Mouse (Mus musculus): ENCODE results near the gene Rnf213. TPM values are rescaled to one million over a fixed set of nuclear protein-coding genes. Genes with fewer than 3 reads are reported as not detected.
A peak's percentile ranks its signal among the peaks of the same experiment; 100 is the strongest.

Gene Rnf213
- 1.0 and 1.1 TPM in 2 replicates for polyA plus RNA-seq (2015; fragmentation: Nextera tagmentation; extraction: Ambion mirVana)

DNA sequence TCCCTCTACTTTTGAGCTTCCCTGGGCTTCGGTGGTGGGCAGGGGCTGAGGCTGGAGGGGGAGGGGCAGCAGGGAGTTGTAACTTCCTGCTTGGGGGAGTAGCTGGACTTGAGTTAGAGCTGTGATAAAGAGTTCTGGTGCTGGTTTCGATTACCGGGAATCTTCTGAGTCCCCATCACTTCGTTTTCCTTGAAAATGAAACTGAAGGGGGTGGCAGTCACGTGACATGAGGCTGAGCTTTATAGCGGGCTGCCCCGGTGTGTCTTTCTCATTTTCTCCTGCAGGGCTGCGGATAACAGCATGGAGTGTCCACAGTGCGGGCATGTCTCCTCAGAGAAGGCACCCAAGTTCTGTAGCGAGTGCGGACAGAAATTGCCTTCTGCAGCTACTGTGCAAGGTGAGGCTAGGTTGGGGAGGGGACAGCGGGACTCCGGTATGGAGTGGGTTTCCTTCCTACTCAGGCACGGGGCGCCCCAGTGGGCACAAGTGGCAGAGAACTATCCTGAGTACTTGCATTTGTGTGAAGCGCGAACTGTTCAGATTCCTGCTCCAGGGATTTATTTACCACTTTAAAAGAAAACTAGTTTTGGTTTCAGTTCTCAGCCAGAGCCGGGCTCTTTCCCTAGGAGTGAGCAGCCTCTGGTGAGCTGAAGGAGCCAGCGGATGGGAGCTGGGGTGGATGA, at the start of gene Rnf213:
Rnf213 (plus strand) TSS at position 301 of the 683 bp plus-strand sequence.
- WGBS, result 3% methylated on average over 19 of the region's 19 CpGs
- peak within 1 kb of the TSS; percentile 69 for H3K4me2 ChIP-seq (ENCODE audit: low read length)
- ATAC-seq, result no peak
- no peak within 1 kb of the TSS for H3K27ac ChIP-seq (ENCODE audit: low read depth, low read length)
- H3K36me3 ChIP-seq (ENCODE audit: control insufficient read depth, insufficient read depth, low read length), result no peaks in the 10 kb centered on the region
- peaks cover 21% of the 10 kb centered on the region for H3K4me1 ChIP-seq (ENCODE audit: control insufficient read depth, insufficient read depth, low read depth, low read length)
- H3K9me3 ChIP-seq (ENCODE audit: control insufficient read depth, low read length), result no peaks in the 10 kb centered on the region
- peak within 1 kb of the TSS; percentile 48 for H3K9ac ChIP-seq (ENCODE audit: low read depth, low read length)
- peaks cover 56% of the 10 kb centered on the region for H3K27me3 ChIP-seq (replicated peaks; ENCODE audit: control insufficient read depth, insufficient read depth, low read length)
- H3K4me3 ChIP-seq (ENCODE audit: low read length), result peak within 1 kb of the TSS; percentile 45

DNA sequence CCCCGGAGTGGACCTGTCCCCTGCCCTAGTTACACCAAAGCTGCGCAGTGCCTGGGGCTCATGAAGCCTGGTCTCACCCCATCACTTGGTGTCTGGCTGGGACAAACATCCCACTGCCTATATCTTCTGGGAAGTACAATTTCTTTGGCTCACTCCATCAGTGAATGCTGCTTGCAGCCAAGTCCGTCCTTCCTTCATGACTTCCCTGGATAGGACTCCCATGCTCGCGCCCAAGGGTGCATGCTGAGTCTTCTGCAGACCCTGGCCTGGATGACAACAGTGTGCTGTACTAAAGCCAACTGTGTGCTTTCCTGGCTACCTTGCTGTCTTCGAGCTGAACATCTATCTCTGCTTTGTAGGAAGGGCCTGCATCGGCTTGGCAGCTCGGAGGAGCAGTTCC, 48.7 kb upstream of the Rnf213 start:
- Histone ChIP-seq H3K36me3 (ENCODE audit: control insufficient read depth, insufficient read depth, low read length) (no peaks in the 10 kb centered on the region), H3K4me1 (ENCODE audit: control insufficient read depth, insufficient read depth, low read depth, low read length) (no peaks in the 10 kb centered on the region), H3K27ac (ENCODE audit: low read depth, low read length) (no peak overlapping the region), H3K4me3 (ENCODE audit: low read length) (no peak overlapping the region), H3K9me3 (ENCODE audit: control insufficient read depth, low read length) (no peaks in the 10 kb centered on the region), H3K4me2 (ENCODE audit: low read length) (no peak overlapping the region), H3K27me3 (replicated peaks; ENCODE audit: control insufficient read depth, insufficient read depth, low read length) (no peaks in the 10 kb centered on the region), H3K9ac (ENCODE audit: low read depth, low read length) (no peak overlapping the region)
- no peak for ATAC-seq
- 84% methylated on average over 8 of the region's 8 CpGs for WGBS

DNA sequence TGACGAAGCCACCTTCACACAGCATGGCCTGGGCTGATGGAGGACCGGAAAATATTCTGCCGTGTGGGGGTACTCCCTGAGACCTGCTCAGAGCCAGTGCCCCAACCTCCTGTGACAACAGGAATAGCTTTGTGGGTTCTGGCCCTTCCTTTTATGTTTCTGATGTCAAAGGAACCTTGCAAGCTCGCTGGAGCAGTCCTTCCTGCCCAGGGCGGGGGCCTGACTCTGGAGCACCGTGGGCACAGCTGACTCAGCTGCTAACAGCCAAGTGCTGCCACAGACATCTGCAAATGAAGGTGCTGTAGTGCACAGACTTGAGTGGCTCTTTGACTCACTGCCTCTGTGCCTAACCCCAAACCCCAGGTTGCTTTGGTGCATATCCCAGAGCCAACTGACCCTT, 48.0 kb upstream of the Rnf213 start:
- Histone ChIP-seq H3K27ac (ENCODE audit: low read depth, low read length) (no peak overlapping the region), H3K9me3 (ENCODE audit: control insufficient read depth, low read length) (no peaks in the 10 kb centered on the region), H3K4me3 (ENCODE audit: low read length) (no peak overlapping the region), H3K9ac (ENCODE audit: low read depth, low read length) (0 out of 2 replicates have a peak overlapping the region, but pooled peaks have one; percentile 5), H3K4me1 (ENCODE audit: control insufficient read depth, insufficient read depth, low read depth, low read length) (no peaks in the 10 kb centered on the region), H3K4me2 (ENCODE audit: low read length) (no peak overlapping the region), H3K27me3 (replicated peaks; ENCODE audit: control insufficient read depth, insufficient read depth, low read length) (no peaks in the 10 kb centered on the region), H3K36me3 (ENCODE audit: control insufficient read depth, insufficient read depth, low read length) (no peaks in the 10 kb centered on the region)
- 71% methylated on average over 6 of the region's 6 CpGs for WGBS
- no peak for ATAC-seq

DNA sequence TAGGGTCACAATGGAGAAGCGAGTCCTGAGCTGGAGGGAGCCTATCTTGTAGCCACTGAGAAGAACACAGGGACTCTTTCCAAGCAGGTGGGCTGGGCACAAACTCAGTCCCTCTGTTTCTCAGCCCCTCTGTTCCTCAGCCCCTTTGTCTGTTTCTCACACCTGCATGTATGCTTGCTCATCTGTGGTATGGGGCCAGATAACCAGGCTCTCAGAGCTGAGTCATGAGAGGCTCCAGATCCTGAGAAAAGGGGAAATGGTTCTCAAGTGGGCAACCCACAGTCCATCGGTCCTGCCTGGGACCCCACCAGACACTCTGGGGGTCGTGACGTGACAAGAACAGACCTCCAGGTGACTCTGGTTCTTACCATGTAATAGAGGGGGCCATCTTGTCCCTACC, 45.8 kb upstream of the Rnf213 start:
- H3K4me2 ChIP-seq (ENCODE audit: low read length), result no peak overlapping the region
- H3K27me3 ChIP-seq (replicated peaks; ENCODE audit: control insufficient read depth, insufficient read depth, low read length), result no peaks in the 10 kb centered on the region
- no peaks in the 10 kb centered on the region for H3K9me3 ChIP-seq (ENCODE audit: control insufficient read depth, low read length)
- no peaks in the 10 kb centered on the region for H3K4me1 ChIP-seq (ENCODE audit: control insufficient read depth, insufficient read depth, low read depth, low read length)
- H3K4me3 ChIP-seq (ENCODE audit: low read length), result no peak overlapping the region
- 91% methylated on average over 4 of the region's 4 CpGs for WGBS
- H3K27ac ChIP-seq (ENCODE audit: low read depth, low read length), result no peak overlapping the region
- ATAC-seq, result no peak
- no peak overlapping the region for H3K9ac ChIP-seq (ENCODE audit: low read depth, low read length)
- no peaks in the 10 kb centered on the region for H3K36me3 ChIP-seq (ENCODE audit: control insufficient read depth, insufficient read depth, low read length)

DNA sequence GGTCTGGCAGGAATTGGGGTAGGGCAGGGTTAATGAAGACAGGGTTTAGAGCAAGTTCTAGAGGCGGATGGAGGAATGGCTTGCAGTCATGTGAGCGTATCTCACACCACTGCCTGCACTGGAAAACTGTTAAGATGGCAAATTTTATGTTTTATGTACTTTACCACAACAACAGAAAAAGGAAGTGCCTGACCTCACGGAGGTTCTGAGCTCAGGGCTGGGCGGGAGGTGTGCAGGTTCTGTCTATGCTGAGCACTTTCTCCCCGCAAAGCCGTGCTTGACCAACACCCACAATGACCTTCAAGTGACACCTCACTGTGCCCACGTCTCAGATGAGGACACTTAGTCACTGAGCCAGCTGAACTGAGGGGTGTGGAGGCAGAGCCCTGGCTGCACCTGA, 40.8 kb upstream of the Rnf213 start:
- H3K4me1 ChIP-seq (ENCODE audit: control insufficient read depth, insufficient read depth, low read depth, low read length), result peaks cover 9% of the 10 kb centered on the region
- 79% methylated on average over 7 of the region's 7 CpGs for WGBS
- no peaks in the 10 kb centered on the region for H3K36me3 ChIP-seq (ENCODE audit: control insufficient read depth, insufficient read depth, low read length)
- no peak overlapping the region for H3K9ac ChIP-seq (ENCODE audit: low read depth, low read length)
- no peak overlapping the region for H3K4me2 ChIP-seq (ENCODE audit: low read length)
- no peaks in the 10 kb centered on the region for H3K9me3 ChIP-seq (ENCODE audit: control insufficient read depth, low read length)
- H3K27ac ChIP-seq (ENCODE audit: low read depth, low read length), result no peak overlapping the region
- no peak for ATAC-seq
- H3K4me3 ChIP-seq (ENCODE audit: low read length), result no peak overlapping the region
- no peaks in the 10 kb centered on the region for H3K27me3 ChIP-seq (replicated peaks; ENCODE audit: control insufficient read depth, insufficient read depth, low read length)

DNA sequence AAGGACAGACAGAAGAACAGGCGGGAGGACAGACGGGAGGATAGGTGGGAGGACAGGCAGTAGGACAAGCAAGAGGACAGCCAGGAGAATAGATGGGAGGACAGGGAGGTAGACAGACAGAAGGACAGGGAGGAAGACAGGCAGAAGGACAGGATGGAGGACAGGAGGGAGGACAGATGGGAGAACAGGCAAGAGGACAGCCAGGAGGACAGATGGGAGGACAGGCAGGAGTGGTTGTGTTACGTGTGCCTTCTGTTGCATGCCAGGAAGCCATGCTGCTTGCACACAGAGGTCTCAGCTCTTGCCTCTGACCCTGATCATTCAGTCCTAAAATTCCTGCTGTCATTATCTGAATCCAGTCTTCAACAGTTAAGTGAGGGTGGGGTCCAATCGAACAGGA, 39.0 kb upstream of the Rnf213 start:
- H3K4me2 ChIP-seq (ENCODE audit: low read length), result no peak overlapping the region
- H3K36me3 ChIP-seq (ENCODE audit: control insufficient read depth, insufficient read depth, low read length), result no peaks in the 10 kb centered on the region
- H3K9me3 ChIP-seq (ENCODE audit: control insufficient read depth, low read length), result no peaks in the 10 kb centered on the region
- peaks cover 9% of the 10 kb centered on the region for H3K4me1 ChIP-seq (ENCODE audit: control insufficient read depth, insufficient read depth, low read depth, low read length)
- no peak overlapping the region for H3K9ac ChIP-seq (ENCODE audit: low read depth, low read length)
- H3K27me3 ChIP-seq (replicated peaks; ENCODE audit: control insufficient read depth, insufficient read depth, low read length), result no peaks in the 10 kb centered on the region
- H3K4me3 ChIP-seq (ENCODE audit: low read length), result no peak overlapping the region
- WGBS, result 87% methylated on average over 4 of the region's 4 CpGs
- no peak for ATAC-seq
- no peak overlapping the region for H3K27ac ChIP-seq (ENCODE audit: low read depth, low read length)

DNA sequence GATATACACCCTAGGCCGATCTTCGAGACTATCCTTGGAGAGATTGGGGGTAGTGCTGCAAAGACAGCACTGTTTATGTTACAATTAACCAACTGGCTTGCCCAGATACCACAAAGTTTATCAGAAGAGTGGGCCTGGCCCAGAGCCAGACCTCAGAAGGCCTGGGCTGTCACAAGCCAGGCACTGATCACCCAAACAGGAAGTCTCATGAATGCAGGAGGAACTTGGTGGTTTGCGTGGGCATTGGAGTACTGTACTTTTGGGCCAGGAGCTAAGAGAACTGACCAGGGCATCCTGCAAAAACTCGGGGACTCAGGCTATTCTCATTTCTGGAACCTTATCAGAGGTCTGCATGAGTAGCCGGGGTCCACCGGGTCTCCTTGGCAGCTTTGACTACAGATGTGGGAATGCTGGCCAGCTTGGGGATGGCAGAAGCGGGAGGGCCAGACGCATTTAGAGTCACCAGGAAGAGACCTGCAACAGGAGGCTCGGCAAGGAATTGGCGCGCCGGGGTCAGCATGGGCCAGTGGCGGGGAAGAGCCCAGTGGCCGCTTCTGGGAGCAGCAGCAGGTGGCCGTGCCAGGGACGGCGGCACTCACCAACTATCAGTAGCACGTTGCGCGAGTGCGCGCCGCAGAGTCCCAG, 38.0 kb upstream of the Rnf213 start:
- Histone ChIP-seq H3K4me1 (ENCODE audit: control insufficient read depth, insufficient read depth, low read depth, low read length) (peaks cover 9% of the 10 kb centered on the region), H3K27ac (ENCODE audit: low read depth, low read length) (peak overlapping the region; percentile 65; the same call in 1 of the 2 replicates)

DNA sequence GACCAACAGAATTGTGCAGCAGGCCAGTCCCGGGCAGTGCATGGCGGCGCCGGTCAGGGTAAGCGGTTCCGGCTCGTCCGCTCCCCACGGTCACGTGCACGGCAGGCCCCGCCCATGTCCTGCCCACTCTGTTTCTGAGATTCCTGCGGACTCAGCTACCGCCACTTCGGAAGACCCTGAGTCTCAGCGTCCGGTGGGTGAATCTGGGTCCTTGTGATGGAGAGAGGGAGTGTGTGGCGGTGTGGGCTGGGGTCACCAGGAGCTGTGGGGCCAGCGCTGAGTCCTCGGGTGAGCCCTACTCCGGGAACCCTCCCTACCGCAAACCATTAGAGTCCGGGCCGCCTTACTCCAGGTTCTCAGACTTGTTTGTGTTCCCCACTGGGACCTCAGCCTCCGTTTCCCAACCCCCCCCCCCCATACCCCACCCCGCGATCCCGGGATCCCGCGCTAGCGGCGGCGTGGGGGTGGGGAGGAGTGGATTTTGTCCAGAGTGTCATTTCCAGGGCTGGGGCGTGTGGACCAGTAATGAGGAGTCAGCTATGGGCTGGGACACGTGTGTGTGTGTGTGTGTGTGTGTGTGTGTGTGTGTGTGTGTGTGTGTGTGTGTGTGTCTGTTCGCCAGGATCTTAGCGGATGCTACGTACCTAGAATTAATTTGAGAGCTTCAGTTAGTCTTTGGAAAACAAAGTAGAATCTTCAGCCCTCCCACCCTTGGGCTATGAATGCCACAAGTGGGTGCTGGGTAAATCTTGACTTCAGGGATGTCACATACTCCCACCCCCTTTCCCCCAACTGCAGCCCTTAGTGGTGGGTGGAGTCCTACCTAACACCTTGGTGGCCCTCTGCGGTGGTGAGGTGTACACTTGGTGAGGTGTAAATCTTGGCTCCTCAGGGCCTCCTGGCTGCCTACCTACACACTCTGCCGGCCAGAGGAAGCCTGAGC, 37.2 kb upstream of the Rnf213 start, which contains the start of the genes Sgsh and Slc26a11:
Sgsh (minus strand) TSS at position 94 of the 943 bp plus-strand sequence.
Slc26a11 (plus strand) TSS at position 115 of the 943 bp plus-strand sequence.
- H3K4me1 ChIP-seq (ENCODE audit: control insufficient read depth, insufficient read depth, low read depth, low read length), result peaks cover 9% of the 10 kb centered on the region
- H3K27ac ChIP-seq (ENCODE audit: low read depth, low read length), result peak within 1 kb of the TSS; percentile 65; the same call in 1 of the 2 replicates
- no peaks in the 10 kb centered on the region for H3K27me3 ChIP-seq (replicated peaks; ENCODE audit: control insufficient read depth, insufficient read depth, low read length)
- 2% methylated on average over 31 of the region's 40 CpGs for WGBS
- peak within 1 kb of the TSS; percentile 98 for H3K4me2 ChIP-seq (ENCODE audit: low read length)
- ATAC-seq, result peak; percentile 96
- H3K9me3 ChIP-seq (ENCODE audit: control insufficient read depth, low read length), result no peaks in the 10 kb centered on the region
- H3K4me3 ChIP-seq (ENCODE audit: low read length), result peak within 1 kb of the TSS; percentile 74
- H3K36me3 ChIP-seq (ENCODE audit: control insufficient read depth, insufficient read depth, low read length), result no peaks in the 10 kb centered on the region
- peak within 1 kb of the TSS; percentile 82 for H3K9ac ChIP-seq (ENCODE audit: low read depth, low read length)

More for the DNA sequence above, 38.0 kb upstream of the Rnf213 start:
- Histone ChIP-seq H3K9me3 (ENCODE audit: control insufficient read depth, low read length) (no peaks in the 10 kb centered on the region), H3K4me2 (ENCODE audit: low read length) (peak overlapping the region; percentile 98), H3K27me3 (replicated peaks; ENCODE audit: control insufficient read depth, insufficient read depth, low read length) (no peaks in the 10 kb centered on the region), H3K9ac (ENCODE audit: low read depth, low read length) (peak overlapping the region; percentile 82), H3K36me3 (ENCODE audit: control insufficient read depth, insufficient read depth, low read length) (no peaks in the 10 kb centered on the region), H3K4me3 (ENCODE audit: low read length) (peak overlapping the region; percentile 74)
- WGBS, result 6% methylated on average over 23 of the region's 23 CpGs
- peak; percentile 22; the same call in 1 of the 2 replicates for ATAC-seq
